Mouse (Mus musculus) midbrain, embryonic 12.5 days (tissue): ENCODE measurements around the gene Tgm2. TPM values are rescaled to one million over a fixed set of nuclear protein-coding genes. Genes with fewer than 3 reads are reported as not detected.

Experiments used
- ATAC-seq: fragments of 200-750 bp; cut with Nextera tagmentation; 2 replicates; pipeline ENCODE4 v1.8.0; 2017; ENCODE audit warnings: low read depth, moderate TSS enrichment, moderate library complexity; ENCODE audit not compliant: low FRiP score
- H3K27ac ChIP-seq: fragments of 300-500 bp; sonication (generic); replicated peaks from 2 replicates; pipeline ENCODE4 v1.5.1; 2016; ENCODE audit warnings: mild to moderate bottlenecking
- H3K27me3 ChIP-seq: fragments of 300-500 bp; sonication (generic); 2 replicates; pipeline ENCODE4 v1.6.1; 2016; ENCODE audit warnings: mild to moderate bottlenecking
- H3K36me3 ChIP-seq: fragments of 300-500 bp; sonication (generic); 2 replicates; pipeline ENCODE4 v1.6.1; 2016
- H3K4me1 ChIP-seq: fragments of 300-500 bp; sonication (generic); 2 replicates; pipeline ENCODE4 v1.6.1; 2016
- H3K4me2 ChIP-seq: fragments of 300-500 bp; sonication (generic); replicated peaks from 2 replicates; pipeline ENCODE4 v1.6.1; 2016; ENCODE audit warnings: mild to moderate bottlenecking, moderate library complexity
- H3K4me3 ChIP-seq: fragments of 300-500 bp; sonication (generic); 2 replicates; pipeline ENCODE4 v1.5.1; 2016; ENCODE audit warnings: mild to moderate bottlenecking
- H3K9ac ChIP-seq: fragments of 300-500 bp; sonication (generic); replicated peaks from 2 replicates; pipeline ENCODE4 v1.6.1; 2016; ENCODE audit warnings: mild to moderate bottlenecking, moderate library complexity
- H3K9me3 ChIP-seq: fragments of 300-500 bp; sonication (generic); 2 replicates; pipeline ENCODE4 v1.6.1; 2016; ENCODE audit warnings: mild to moderate bottlenecking
- whole genome bisulfite sequencing: fragments of 180-500 bp; shearing (Covaris S2); methylation state at CpG from one replicate; pipeline ENCODE4 v1.1.7; 2016; 5-methylcytosine and 5-hydroxymethylcytosine counted together
- polyA plus RNA-seq: library from polyadenylated mRNA; unstranded; fragments of >200 nt; fragmentation: Nextera tagmentation; extraction: Ambion mirVana; gene quantifications from 2 replicates; pipeline ENCODE4 v1.2.1, GENCODE M21; 2016

Tgm2 gene
- polyA plus RNA-seq, 1 experiment from 2014 or later: 16.2 TPM

GRCm38 (mm10) chr2:158139628-158140027, 6.6 kb downstream of the Tgm2 start:
- Histone ChIP-seq H3K36me3 (no peaks in the 10 kb centered on the region), H3K4me1 (0 out of 2 replicates have a peak, but pooled peaks cover 6% of the 10 kb centered on the region), H3K9me3 (no peaks in the 10 kb centered on the region), H3K4me3 (no peak overlapping the region), H3K4me2 (no peak overlapping the region), H3K9ac (no peak overlapping the region), H3K27me3 (peaks cover 5% of the 10 kb centered on the region; the same call in 1 of the 2 replicates), H3K27ac (no peak overlapping the region)
- WGBS: 53% methylated on average over 7 of the region's 7 CpGs
- no peak for ATAC-seq

GRCm38 (mm10) chr2:158138778-158139177, 7.5 kb downstream of the Tgm2 start:
- peaks cover 5% of the 10 kb centered on the region; the same call in 1 of the 2 replicates for H3K27me3 ChIP-seq
- no peaks in the 10 kb centered on the region for H3K9me3 ChIP-seq
- ATAC-seq: no peak
- no peak overlapping the region for H3K4me3 ChIP-seq
- no peak overlapping the region for H3K27ac ChIP-seq
- H3K9ac ChIP-seq: no peak overlapping the region
- H3K4me2 ChIP-seq: no peak overlapping the region
- 94% methylated on average over 9 of the region's 9 CpGs for WGBS
- 0 out of 2 replicates have a peak, but pooled peaks cover 4% of the 10 kb centered on the region for H3K4me1 ChIP-seq
- H3K36me3 ChIP-seq: no peaks in the 10 kb centered on the region

GRCm38 (mm10) chr2:158137771-158138170, 8.5 kb downstream of the Tgm2 start:
- Histone ChIP-seq H3K9me3 (no peaks in the 10 kb centered on the region), H3K4me3 (no peak overlapping the region), H3K36me3 (no peaks in the 10 kb centered on the region), H3K27me3 (peaks cover under 1% of the 10 kb centered on the region; the same call in 1 of the 2 replicates), H3K4me2 (no peak overlapping the region), H3K4me1 (no peaks in the 10 kb centered on the region), H3K27ac (no peak overlapping the region), H3K9ac (no peak overlapping the region)
- WGBS: 81% methylated on average over 12 of the region's 12 CpGs
- no peak for ATAC-seq

GRCm38 (mm10) chr2:158136205-158136604, 10.0 kb downstream of the Tgm2 start:
- Histone ChIP-seq H3K27me3 (no peaks in the 10 kb centered on the region), H3K4me3 (no peak overlapping the region), H3K4me2 (no peak overlapping the region), H3K4me1 (no peaks in the 10 kb centered on the region), H3K9me3 (no peaks in the 10 kb centered on the region), H3K27ac (no peak overlapping the region), H3K9ac (no peak overlapping the region), H3K36me3 (no peaks in the 10 kb centered on the region)
- 66% methylated on average over 7 of the region's 7 CpGs for WGBS
- no peak for ATAC-seq

GRCm38 (mm10) chr2:158133050-158133449, 13.2 kb downstream of the Tgm2 start:
- 77% methylated on average over 6 of the region's 6 CpGs for WGBS
- no peaks in the 10 kb centered on the region for H3K27me3 ChIP-seq
- no peak for ATAC-seq

GRCm38 (mm10) chr2:158132320-158132719, 13.9 kb downstream of the Tgm2 start:
- no peaks in the 10 kb centered on the region for H3K36me3 ChIP-seq
- no peaks in the 10 kb centered on the region for H3K9me3 ChIP-seq
- H3K9ac ChIP-seq: no peak overlapping the region
- H3K4me2 ChIP-seq: no peak overlapping the region
- 90% methylated on average over 10 of the region's 10 CpGs for WGBS
- no peak for ATAC-seq
- peaks cover 20% of the 10 kb centered on the region for H3K4me1 ChIP-seq
- no peaks in the 10 kb centered on the region for H3K27me3 ChIP-seq
- H3K4me3 ChIP-seq: no peak overlapping the region
- H3K27ac ChIP-seq: no peak overlapping the region

More at GRCm38 (mm10) chr2:158133050-158133449, 13.2 kb downstream of the Tgm2 start:
- no peaks in the 10 kb centered on the region for H3K9me3 ChIP-seq
- no peak overlapping the region for H3K4me3 ChIP-seq
- H3K27ac ChIP-seq: no peak overlapping the region
- no peaks in the 10 kb centered on the region for H3K36me3 ChIP-seq
- peaks cover 20% of the 10 kb centered on the region for H3K4me1 ChIP-seq
- no peak overlapping the region for H3K9ac ChIP-seq
- no peak overlapping the region for H3K4me2 ChIP-seq

- H3K27ac ChIP-seq: no peak overlapping the region
- no peak for ATAC-seq
- H3K4me1 ChIP-seq: peaks cover 20% of the 10 kb centered on the region
- H3K4me2 ChIP-seq: no peak overlapping the region
- no peaks in the 10 kb centered on the region for H3K36me3 ChIP-seq
- no peaks in the 10 kb centered on the region for H3K9me3 ChIP-seq
- no peaks in the 10 kb centered on the region for H3K27me3 ChIP-seq
- H3K9ac ChIP-seq: no peak overlapping the region
- 90% methylated on average over 13 of the region's 13 CpGs for WGBS
- H3K4me3 ChIP-seq: no peak overlapping the region
Observed at GRCm38 (mm10) chr2:158131197-158131835, 14.9 kb downstream of the Tgm2 start.

- Histone ChIP-seq H3K27me3 (no peaks in the 10 kb centered on the region), H3K9ac (no peak overlapping the region), H3K36me3 (no peaks in the 10 kb centered on the region), H3K4me1 (peaks cover 20% of the 10 kb centered on the region), H3K27ac (no peak overlapping the region; the same call in 1 of the 2 replicates), H3K4me3 (no peak overlapping the region), H3K9me3 (no peaks in the 10 kb centered on the region), H3K4me2 (no peak overlapping the region)
- WGBS: 47% methylated on average over 5 of the region's 5 CpGs
- ATAC-seq: no peak
Observed at GRCm38 (mm10) chr2:158130391-158130986, 15.7 kb downstream of the Tgm2 start.

GRCm38 (mm10) chr2:158129291-158130002, 16.8 kb downstream of the Tgm2 start:
- Histone ChIP-seq H3K4me1 (peaks cover 20% of the 10 kb centered on the region), H3K9ac (no peak overlapping the region), H3K36me3 (no peaks in the 10 kb centered on the region), H3K9me3 (no peaks in the 10 kb centered on the region), H3K4me3 (no peak overlapping the region), H3K27me3 (no peaks in the 10 kb centered on the region), H3K4me2 (no peak overlapping the region), H3K27ac (no peak overlapping the region)
- no peak for ATAC-seq
- WGBS: 89% methylated on average over 16 of the region's 16 CpGs

GRCm38 (mm10) chr2:158128461-158129130, 17.6 kb downstream of the Tgm2 start:
- H3K9ac ChIP-seq: no peak overlapping the region
- H3K4me1 ChIP-seq: peaks cover 20% of the 10 kb centered on the region
- no peaks in the 10 kb centered on the region for H3K36me3 ChIP-seq
- no peaks in the 10 kb centered on the region for H3K9me3 ChIP-seq
- WGBS: 87% methylated on average over 8 of the region's 8 CpGs
- H3K4me3 ChIP-seq: no peak overlapping the region
- H3K27me3 ChIP-seq: no peaks in the 10 kb centered on the region
- ATAC-seq: no peak
- H3K27ac ChIP-seq: no peak overlapping the region
- H3K4me2 ChIP-seq: no peak overlapping the region

- no peaks in the 10 kb centered on the region for H3K27me3 ChIP-seq
- no peak for ATAC-seq
- H3K4me2 ChIP-seq: no peak overlapping the region
- 91% methylated on average over 7 of the region's 7 CpGs for WGBS
- peaks cover 20% of the 10 kb centered on the region for H3K4me1 ChIP-seq
- H3K4me3 ChIP-seq: no peak overlapping the region
- H3K36me3 ChIP-seq: no peaks in the 10 kb centered on the region
- H3K27ac ChIP-seq: no peak overlapping the region
- no peaks in the 10 kb centered on the region for H3K9me3 ChIP-seq
- H3K9ac ChIP-seq: no peak overlapping the region
Observed at GRCm38 (mm10) chr2:158127872-158128271, 18.4 kb downstream of the Tgm2 start.

- Histone ChIP-seq H3K36me3 (no peaks in the 10 kb centered on the region), H3K27me3 (no peaks in the 10 kb centered on the region), H3K4me2 (no peak overlapping the region), H3K4me1 (peaks cover 20% of the 10 kb centered on the region), H3K9ac (no peak overlapping the region), H3K9me3 (no peaks in the 10 kb centered on the region), H3K4me3 (no peak overlapping the region), H3K27ac (no peak overlapping the region)
- no peak for ATAC-seq
- 96% methylated on average over 6 of the region's 6 CpGs for WGBS
Observed at GRCm38 (mm10) chr2:158127245-158127644, 19.0 kb downstream of the Tgm2 start.
